Mouse (Mus musculus) olfactory bulb, adult 2 months (tissue): ENCODE measurements around the gene Nisch. TPM values are rescaled to one million over a fixed set of nuclear protein-coding genes. Genes with fewer than 3 reads are reported as not detected.

Source experiments
- H3K27ac ChIP-seq: fragments of 200-500 bp; 2 replicates; pipeline ENCODE4 v1.5.1; 2012; ENCODE audit warnings: low read depth, low read length; ENCODE audit not compliant: insufficient read depth
- H3K4me1 ChIP-seq: fragments of 200-500 bp; 2 replicates; pipeline ENCODE4 v1.6.1; 2012; ENCODE audit warnings: low read length; ENCODE audit not compliant: control insufficient read depth, insufficient read depth
- H3K4me3 ChIP-seq: fragments of 200-500 bp; 2 replicates; pipeline ENCODE4 v1.5.1; 2012; ENCODE audit warnings: mild to moderate bottlenecking, low read depth, low read length, moderate library complexity; ENCODE audit not compliant: insufficient read depth
- CTCF ChIP-seq: fragments of 200-500 bp; IDR thresholded peaks from 2 replicates; pipeline ENCODE4 v1.5.1; 2012; ENCODE audit warnings: low read depth, mild to moderate bottlenecking, low read length, moderate library complexity; ENCODE audit not compliant: insufficient read depth
- POLR2A ChIP-seq: fragments of 200-500 bp; IDR thresholded peaks from 2 replicates; pipeline ENCODE4 v1.6.1; 2012; ENCODE audit warnings: mild to moderate bottlenecking, low read depth, low read length, moderate library complexity; ENCODE audit not compliant: insufficient read depth
- WGBS: fragments of 180-500 bp; shearing (Covaris S2); methylation state at CpG from one replicate; pipeline ENCODE4 v1.1.7; 2018; 5-methylcytosine and 5-hydroxymethylcytosine counted together
- polyA plus RNA-seq: library from polyadenylated mRNA; stranded (reverse); fragments of >200 nt; gene quantifications from 2 replicates; pipeline ENCODE4 v1.2.4, GENCODE M21; 2012; ENCODE audit warnings: low replicate concordance; ENCODE audit not compliant: missing spikeins, insufficient read depth, insufficient read length

The Nisch gene
- polyA plus RNA-seq, 1 experiment: 606 TPM

GRCm38 (mm10) chr14:31186656-31187055, 30.1 kb downstream of the Nisch start:
- Histone ChIP-seq H3K4me3 (no peak overlapping the region), H3K4me1 (no peaks in the 10 kb centered on the region), H3K27ac (no peak overlapping the region)
- WGBS: 65% methylated on average over 4 of the region's 4 CpGs
- no peak for TF ChIP-seq CTCF
- TF ChIP-seq POLR2A: no peak

- 91% methylated on average over 12 of the region's 12 CpGs for WGBS
- TF ChIP-seq POLR2A (no peak), CTCF (no peak)
Measured at GRCm38 (mm10) chr14:31184195-31184594, 32.6 kb downstream of the Nisch start.

GRCm38 (mm10) chr14:31183541-31183940, 33.2 kb downstream of the Nisch start:
- Histone ChIP-seq H3K4me3 (no peak overlapping the region), H3K4me1 (no peaks in the 10 kb centered on the region), H3K27ac (no peak overlapping the region; the same call in 1 of the 2 replicates)
- WGBS: 84% methylated on average over 5 of the region's 5 CpGs
- TF ChIP-seq CTCF: no peak
- TF ChIP-seq POLR2A: no peak

More at GRCm38 (mm10) chr14:31184195-31184594, 32.6 kb downstream of the Nisch start:
- Histone ChIP-seq H3K4me1 (no peaks in the 10 kb centered on the region), H3K4me3 (no peak overlapping the region), H3K27ac (no peak overlapping the region)

GRCm38 (mm10) chr14:31182786-31183290, 33.9 kb downstream of the Nisch start:
- H3K27ac ChIP-seq: no peak overlapping the region
- TF ChIP-seq CTCF: no peak
- TF ChIP-seq POLR2A: no peak
- H3K4me3 ChIP-seq: no peak overlapping the region
- WGBS: 72% methylated on average over 2 of the region's 2 CpGs
- no peaks in the 10 kb centered on the region for H3K4me1 ChIP-seq

GRCm38 (mm10) chr14:31181512-31181911, 35.2 kb downstream of the Nisch start:
- Histone ChIP-seq H3K27ac (no peak overlapping the region), H3K4me1 (no peaks in the 10 kb centered on the region; the same call in 1 of the 2 replicates), H3K4me3 (no peak overlapping the region)
- TF ChIP-seq POLR2A (no peak), CTCF (no peak)
- WGBS: 56% methylated on average over 4 of the region's 4 CpGs

- H3K27ac ChIP-seq: no peak overlapping the region
- WGBS: 66% methylated on average over 12 of the region's 12 CpGs
- TF ChIP-seq CTCF (no peak), POLR2A (no peak)
- H3K4me1 ChIP-seq: no peaks in the 10 kb centered on the region; the same call in 1 of the 2 replicates
- no peak overlapping the region for H3K4me3 ChIP-seq
Measured at GRCm38 (mm10) chr14:31179677-31180365, 36.9 kb downstream of the Nisch start.

GRCm38 (mm10) chr14:31177715-31178114, 39.0 kb downstream of the Nisch start:
- WGBS: 94% methylated on average over 5 of the region's 5 CpGs
- TF ChIP-seq CTCF (no peak), POLR2A (no peak)
- H3K27ac ChIP-seq: no peak overlapping the region

GRCm38 (mm10) chr14:31177287-31177686, 39.5 kb downstream of the Nisch start:
- Histone ChIP-seq H3K27ac (no peak overlapping the region), H3K4me1 (no peaks in the 10 kb centered on the region; the same call in 1 of the 2 replicates), H3K4me3 (no peak overlapping the region)
- 88% methylated on average over 16 of the region's 16 CpGs for WGBS
- no peak for TF ChIP-seq CTCF
- no peak for TF ChIP-seq POLR2A

More at GRCm38 (mm10) chr14:31177715-31178114, 39.0 kb downstream of the Nisch start:
- Histone ChIP-seq H3K4me3 (no peak overlapping the region), H3K4me1 (no peaks in the 10 kb centered on the region; the same call in 1 of the 2 replicates)

GRCm38 (mm10) chr14:31173537-31173936, 43.2 kb downstream of the Nisch start:
- 84% methylated on average over 7 of the region's 7 CpGs for WGBS
- peaks cover 7% of the 10 kb centered on the region for H3K4me1 ChIP-seq

More at GRCm38 (mm10) chr14:31173537-31173936, 43.2 kb downstream of the Nisch start:
- no peak overlapping the region for H3K27ac ChIP-seq
- TF ChIP-seq CTCF: no peak
- TF ChIP-seq POLR2A: no peak
- no peak overlapping the region for H3K4me3 ChIP-seq
